In genomic region chr7:64503641-64504040, GRCm38 (mm10) we compare ENCODE assay signal across 14 mouse cellular contexts. TPM values are rescaled to one million over a fixed set of nuclear protein-coding genes. Genes with fewer than 3 reads are reported as not detected.
A peak's percentile ranks its signal among the peaks of the same experiment; 100 is the strongest.
DNase-seq lines count a peak whose midpoint lies in the region; ATAC-seq and TF ChIP-seq lines count a peak whose summit lies in the region.
"Had no signal": no experiment of that assay in that cellular context is flagged by ENCODE, and none has a peak within 500 bp of the region (broad histone marks: within the 10 kb centered on the region; RNA-seq: fewer than 3 reads in every experiment).

No protein-coding gene starts in this region.

- peak overlapping the region; percentile 75 for H3K4me3 ChIP-seq in cortical plate, adult 2 months (ENCODE audit: insufficient read depth, low read length)
- H3K4me3 ChIP-seq in hindbrain, embryonic 13.5 days: peak overlapping the region; percentile 88
- peak overlapping the region; percentile 92 for H3K4me3 ChIP-seq in midbrain, embryonic 16.5 days (ENCODE audit: low read depth, low read length)
- H3K4me3 ChIP-seq in kidney, embryonic 15.5 days (replicated peaks): no peak overlapping the region
- no peak overlapping the region for H3K4me3 ChIP-seq in intestine, embryonic 15.5 days (replicated peaks)

- intact Hi-C loops in heart, postnatal 10 days (cut with DNase I): no loop called here

- peak overlapping the region; percentile 99 for H3K9ac ChIP-seq in hindbrain, embryonic 13.5 days
- peak overlapping the region; percentile 50; the same call in 1 of the 2 replicates for H3K9ac ChIP-seq in midbrain, embryonic 16.5 days (ENCODE audit: low read depth, low read length)
- no peak overlapping the region for H3K9ac ChIP-seq in kidney, embryonic 15.5 days
- no peak overlapping the region for H3K9ac ChIP-seq in intestine, embryonic 15.5 days
- H3K9ac ChIP-seq: liver, embryonic 14.5 days had no signal

- no peaks in the 10 kb centered on the region for H3K9me3 ChIP-seq in hindbrain, embryonic 13.5 days
- no peaks in the 10 kb centered on the region for H3K9me3 ChIP-seq in midbrain, embryonic 16.5 days (replicated peaks; ENCODE audit: control insufficient read depth, low read length, poor library complexity, severe bottlenecking)
- H3K9me3 ChIP-seq in kidney, embryonic 15.5 days (replicated peaks): no peaks in the 10 kb centered on the region
- H3K9me3 ChIP-seq in intestine, embryonic 15.5 days: no peaks in the 10 kb centered on the region

- TF ChIP-seq POLR2A in cortical plate, adult 2 months (IDR thresholded peaks at IDR 0.05; ENCODE audit: extremely low read depth, insufficient read depth, low read length): 0 out of 2 replicates have a peak, but pooled peaks have one; percentile 27

- H3K4me1 ChIP-seq in cortical plate, adult 2 months (ENCODE audit: control insufficient read depth, insufficient read depth, low read length): peaks cover 22% of the 10 kb centered on the region
- H3K4me1 ChIP-seq in hindbrain, embryonic 13.5 days (replicated peaks): peaks cover 61% of the 10 kb centered on the region
- peaks cover 48% of the 10 kb centered on the region for H3K4me1 ChIP-seq in midbrain, embryonic 16.5 days (ENCODE audit: control insufficient read depth, insufficient read depth, low read length)
- H3K4me1 ChIP-seq in kidney, embryonic 15.5 days: peaks cover 17% of the 10 kb centered on the region
- peaks cover 13% of the 10 kb centered on the region; the same call in 1 of the 2 replicates for H3K4me1 ChIP-seq in intestine, embryonic 15.5 days (replicated peaks)

- H3K27me3 ChIP-seq in hindbrain, embryonic 13.5 days: no peaks in the 10 kb centered on the region
- no peaks in the 10 kb centered on the region for H3K27me3 ChIP-seq in midbrain, embryonic 16.5 days (ENCODE audit: control insufficient read depth, insufficient read depth, low read depth, low read length)
- H3K27me3 ChIP-seq in kidney, embryonic 15.5 days: peaks cover 40% of the 10 kb centered on the region
- peaks cover 37% of the 10 kb centered on the region for H3K27me3 ChIP-seq in intestine, embryonic 15.5 days (replicated peaks)

- no peak for TF ChIP-seq CTCF in cortical plate, adult 2 months (IDR thresholded peaks at IDR 0.05; ENCODE audit: extremely low read depth, insufficient read depth, low read length)

- peak; percentile 66 for DNase-seq in heart, adult 11 months
- no peak for DNase-seq in heart, postnatal 10 days
- no peak for DNase-seq in kidney, adult 11 months
- DNase-seq: adrenal gland, postnatal 36 days; heart, postnatal 36 days had no signal

- no peak for ATAC-seq in hindbrain, embryonic 13.5 days (ENCODE audit: low FRiP score)
- ATAC-seq in midbrain, embryonic 16.5 days: no peak
- no peak for ATAC-seq in kidney, embryonic 15.5 days (replicated peaks; ENCODE audit: low FRiP score)
- no peak for ATAC-seq in intestine, embryonic 15.5 days

- WGBS in hindbrain, embryonic 13.5 days: 64% methylated on average over 6 of the region's 6 CpGs
- 70% methylated on average over 6 of the region's 6 CpGs for WGBS in midbrain, embryonic 16.5 days
- 79% methylated on average over 6 of the region's 6 CpGs for WGBS in kidney, embryonic 15.5 days
- WGBS in intestine, embryonic 15.5 days: 76% methylated on average over 6 of the region's 6 CpGs

- no peaks in the 10 kb centered on the region for H3K36me3 ChIP-seq in hindbrain, embryonic 13.5 days
- no peaks in the 10 kb centered on the region for H3K36me3 ChIP-seq in midbrain, embryonic 16.5 days (ENCODE audit: control insufficient read depth, insufficient read depth, low read length)
- H3K36me3 ChIP-seq in kidney, embryonic 15.5 days: no peaks in the 10 kb centered on the region
- no peaks in the 10 kb centered on the region for H3K36me3 ChIP-seq in intestine, embryonic 15.5 days

- H3K27ac ChIP-seq in cortical plate, adult 2 months (ENCODE audit: insufficient read depth, low read length): peak overlapping the region; percentile 36; the same call in 1 of the 2 replicates
- 0 out of 2 replicates have a peak overlapping the region, but pooled peaks have one; percentile 23 for H3K27ac ChIP-seq in hindbrain, embryonic 13.5 days
- H3K27ac ChIP-seq in midbrain, embryonic 16.5 days (ENCODE audit: low read length): no peak overlapping the region
- H3K27ac ChIP-seq in kidney, embryonic 15.5 days: no peak overlapping the region
- H3K27ac ChIP-seq in intestine, embryonic 15.5 days: no peak overlapping the region
- H3K27ac ChIP-seq: liver, embryonic 14.5 days; macrophage had no signal

- peak overlapping the region; percentile 64 for H3K4me2 ChIP-seq in hindbrain, embryonic 13.5 days
- H3K4me2 ChIP-seq in midbrain, embryonic 16.5 days (ENCODE audit: low read length): peak overlapping the region; percentile 58
- H3K4me2 ChIP-seq in kidney, embryonic 15.5 days: no peak overlapping the region
- H3K4me2 ChIP-seq in intestine, embryonic 15.5 days (replicated peaks): no peak overlapping the region

RNA-seq across cellular contexts. Expression of gene Apba2, which starts 2.1 kb away (rescaled TPM):
- total RNA-seq in heart, postnatal 10 days (2021): under 1 TPM; 0.45 to 0.67 TPM
- 188 and 204 TPM in 2 replicates for polyA plus RNA-seq in cortical plate, adult 2 months (2012; rRNA removed)
- 152 and 154 TPM in 2 replicates for polyA plus RNA-seq in hindbrain, embryonic 13.5 days (2015; fragmentation: Nextera tagmentation; extraction: Ambion mirVana)
- 204 and 208 TPM in 2 replicates for polyA plus RNA-seq in midbrain, embryonic 16.5 days (2015; fragmentation: Nextera tagmentation; extraction: Ambion mirVana)
- 5.4 and 5.8 TPM in 2 replicates for polyA plus RNA-seq in kidney, embryonic 15.5 days (2015; fragmentation: Nextera tagmentation; extraction: Ambion mirVana)
- polyA plus RNA-seq in intestine, embryonic 15.5 days (2015; fragmentation: Nextera tagmentation; extraction: Ambion mirVana): 5.2 and 6.2 TPM in 2 replicates
- total RNA-seq: common myeloid progenitor, adult 5-6 weeks had no signal
- polyA plus RNA-seq: C2C12, macrophage had no signal

Comparison
In these comparisons a context has a peak if more than half of its experiments do, and no peak if none do; other contexts are left out.
1. H3K27ac ChIP-seq: peak in cortical plate, adult 2 months (single experiment) and hindbrain, embryonic 13.5 days (single experiment); none in midbrain, embryonic 16.5 days (single experiment), kidney, embryonic 15.5 days (single experiment) and intestine, embryonic 15.5 days (single experiment).
2. H3K4me3 ChIP-seq: peak in cortical plate, adult 2 months (single experiment), hindbrain, embryonic 13.5 days (single experiment) and midbrain, embryonic 16.5 days (single experiment); none in kidney, embryonic 15.5 days (single experiment) and intestine, embryonic 15.5 days (single experiment).
3. H3K4me2 ChIP-seq: peak in hindbrain, embryonic 13.5 days (single experiment) and midbrain, embryonic 16.5 days (single experiment); none in kidney, embryonic 15.5 days (single experiment) and intestine, embryonic 15.5 days (single experiment).
4. H3K9ac ChIP-seq: peak in hindbrain, embryonic 13.5 days (single experiment) and midbrain, embryonic 16.5 days (single experiment); none in kidney, embryonic 15.5 days (single experiment) and intestine, embryonic 15.5 days (single experiment).
5. RNA of gene Apba2, which starts 2.1 kb away (polyA plus RNA-seq): 204 to 208 TPM in midbrain, embryonic 16.5 days, 188 to 204 TPM in cortical plate, adult 2 months and 152 to 154 TPM in hindbrain, embryonic 13.5 days; 5.2 to 6.2 TPM in intestine, embryonic 15.5 days and 5.4 to 5.8 TPM in kidney, embryonic 15.5 days; every median in the first group is over 10 times any median in the second.